Mouse (Mus musculus) liver, adult 2 months (tissue): ENCODE results near the gene Olfr541.

ENCODE experiments used
- CTCF ChIP-seq: fragments of 200-500 bp; IDR thresholded peaks from 2 replicates; pipeline ENCODE4 v1.5.1; 2011; ENCODE audit warnings: low read depth, low read length, control low read depth
- POLR2A ChIP-seq: fragments of 200-500 bp; IDR thresholded peaks from 2 replicates; pipeline ENCODE4 v1.6.1; 2011; ENCODE audit warnings: low read length, control low read depth; ENCODE audit not compliant: insufficient read depth; ENCODE audit errors: extremely low read depth

- no peak for TF ChIP-seq POLR2A
- no peak for TF ChIP-seq CTCF
Observed at GRCm38 (mm10) chr7:140696967-140697366, at the start of gene Olfr541.
